Mouse (Mus musculus): Measurements from ENCODE around the gene Trio. TPM values are rescaled to one million over a fixed set of nuclear protein-coding genes. Genes with fewer than 3 reads are reported as not detected.

The Trio gene
- polyA plus RNA-seq, 1 experiment from 2014 or later: 16.2 TPM

- Histone ChIP-seq H3K4me3 (no peak overlapping the region), H3K9ac (no peak overlapping the region), H3K4me1 (replicated peaks) (peaks cover 34% of the 10 kb centered on the region), H3K4me2 (no peak overlapping the region), H3K36me3 (peaks cover 15% of the 10 kb centered on the region), H3K27ac (no peak overlapping the region), H3K9me3 (replicated peaks) (no peaks in the 10 kb centered on the region), H3K27me3 (no peaks in the 10 kb centered on the region)
- WGBS: 91% methylated on average over 16 of the region's 16 CpGs
- ATAC-seq (replicated peaks; ENCODE audit: insufficient number of reproducible peaks, insufficient read depth, low FRiP score, low read depth): no peak
Measured at GRCm38 (mm10) chr15:27873747-27874320, 151.8 kb downstream of the Trio start.

- Histone ChIP-seq H3K4me1 (replicated peaks) (peaks cover 29% of the 10 kb centered on the region), H3K36me3 (peaks cover 13% of the 10 kb centered on the region), H3K4me2 (no peak overlapping the region), H3K27ac (peak overlapping the region; percentile 67), H3K27me3 (no peaks in the 10 kb centered on the region), H3K4me3 (no peak overlapping the region), H3K9me3 (replicated peaks) (no peaks in the 10 kb centered on the region), H3K9ac (no peak overlapping the region)
- WGBS: 66% methylated on average over 2 of the region's 2 CpGs
- no peak for ATAC-seq (replicated peaks; ENCODE audit: insufficient number of reproducible peaks, insufficient read depth, low FRiP score, low read depth)
Measured at GRCm38 (mm10) chr15:27872286-27872685, 153.4 kb downstream of the Trio start.

GRCm38 (mm10) chr15:27871708-27872107, 153.9 kb downstream of the Trio start:
- Histone ChIP-seq H3K9ac (no peak overlapping the region), H3K27ac (peak overlapping the region; percentile 67), H3K36me3 (peaks cover 10% of the 10 kb centered on the region), H3K4me3 (no peak overlapping the region), H3K27me3 (no peaks in the 10 kb centered on the region), H3K4me2 (no peak overlapping the region), H3K9me3 (replicated peaks) (no peaks in the 10 kb centered on the region), H3K4me1 (replicated peaks) (peaks cover 26% of the 10 kb centered on the region)
- peak; percentile 75 for ATAC-seq (replicated peaks; ENCODE audit: insufficient number of reproducible peaks, insufficient read depth, low FRiP score, low read depth)
- 52% methylated on average over 10 of the region's 10 CpGs for WGBS

- peak overlapping the region; percentile 67 for H3K27ac ChIP-seq
- 81% methylated on average over 13 of the region's 13 CpGs for WGBS
Measured at GRCm38 (mm10) chr15:27871260-27871659, 154.4 kb downstream of the Trio start.

GRCm38 (mm10) chr15:27869001-27869400, 156.6 kb downstream of the Trio start:
- no peak overlapping the region for H3K27ac ChIP-seq
- no peaks in the 10 kb centered on the region for H3K9me3 ChIP-seq (replicated peaks)
- H3K36me3 ChIP-seq: peaks cover 15% of the 10 kb centered on the region
- no peak overlapping the region for H3K4me3 ChIP-seq
- H3K9ac ChIP-seq: no peak overlapping the region
- H3K4me2 ChIP-seq: no peak overlapping the region
- ATAC-seq (replicated peaks; ENCODE audit: insufficient number of reproducible peaks, insufficient read depth, low FRiP score, low read depth): no peak
- H3K27me3 ChIP-seq: no peaks in the 10 kb centered on the region
- peaks cover 21% of the 10 kb centered on the region for H3K4me1 ChIP-seq (replicated peaks)
- WGBS: 75% methylated on average over 4 of the region's 4 CpGs

More at GRCm38 (mm10) chr15:27871260-27871659, 154.4 kb downstream of the Trio start:
- no peak overlapping the region for H3K4me3 ChIP-seq
- ATAC-seq (replicated peaks; ENCODE audit: insufficient number of reproducible peaks, insufficient read depth, low FRiP score, low read depth): no peak
- H3K36me3 ChIP-seq: peaks cover 10% of the 10 kb centered on the region
- H3K4me1 ChIP-seq (replicated peaks): peaks cover 22% of the 10 kb centered on the region
- no peaks in the 10 kb centered on the region for H3K27me3 ChIP-seq
- no peak overlapping the region for H3K4me2 ChIP-seq
- H3K9me3 ChIP-seq (replicated peaks): no peaks in the 10 kb centered on the region
- H3K9ac ChIP-seq: no peak overlapping the region

GRCm38 (mm10) chr15:27867831-27868230, 157.8 kb downstream of the Trio start:
- WGBS: 82% methylated on average over 7 of the region's 7 CpGs
- no peak for ATAC-seq (replicated peaks; ENCODE audit: insufficient number of reproducible peaks, insufficient read depth, low FRiP score, low read depth)
- Histone ChIP-seq H3K9me3 (replicated peaks) (no peaks in the 10 kb centered on the region), H3K9ac (no peak overlapping the region), H3K4me3 (no peak overlapping the region), H3K27me3 (no peaks in the 10 kb centered on the region), H3K4me1 (replicated peaks) (peaks cover 21% of the 10 kb centered on the region), H3K27ac (no peak overlapping the region), H3K4me2 (no peak overlapping the region), H3K36me3 (peaks cover 18% of the 10 kb centered on the region)

GRCm38 (mm10) chr15:27866471-27866870, 159.2 kb downstream of the Trio start:
- no peak for ATAC-seq (replicated peaks; ENCODE audit: insufficient number of reproducible peaks, insufficient read depth, low FRiP score, low read depth)
- Histone ChIP-seq H3K9me3 (replicated peaks) (no peaks in the 10 kb centered on the region), H3K4me1 (replicated peaks) (peaks cover 13% of the 10 kb centered on the region), H3K36me3 (peaks cover 22% of the 10 kb centered on the region), H3K27me3 (no peaks in the 10 kb centered on the region), H3K4me3 (no peak overlapping the region), H3K4me2 (no peak overlapping the region), H3K9ac (no peak overlapping the region), H3K27ac (no peak overlapping the region)
- WGBS: 90% methylated on average over 4 of the region's 4 CpGs

- WGBS: 73% methylated on average over 6 of the region's 6 CpGs
- no peaks in the 10 kb centered on the region for H3K27me3 ChIP-seq
- no peak for ATAC-seq (replicated peaks; ENCODE audit: insufficient number of reproducible peaks, insufficient read depth, low FRiP score, low read depth)
Measured at GRCm38 (mm10) chr15:27866053-27866452, 159.6 kb downstream of the Trio start.

GRCm38 (mm10) chr15:27864397-27864796, 161.3 kb downstream of the Trio start:
- WGBS: 83% methylated on average over 6 of the region's 6 CpGs
- Histone ChIP-seq H3K27ac (no peak overlapping the region), H3K4me2 (no peak overlapping the region), H3K9ac (no peak overlapping the region), H3K27me3 (no peaks in the 10 kb centered on the region), H3K4me1 (replicated peaks) (peaks cover 13% of the 10 kb centered on the region), H3K9me3 (replicated peaks) (no peaks in the 10 kb centered on the region), H3K4me3 (no peak overlapping the region), H3K36me3 (peaks cover 19% of the 10 kb centered on the region; the same call in 1 of the 2 replicates)
- ATAC-seq (replicated peaks; ENCODE audit: insufficient number of reproducible peaks, insufficient read depth, low FRiP score, low read depth): no peak

More at GRCm38 (mm10) chr15:27866053-27866452, 159.6 kb downstream of the Trio start:
- H3K4me2 ChIP-seq: no peak overlapping the region
- no peak overlapping the region for H3K27ac ChIP-seq
- H3K4me3 ChIP-seq: no peak overlapping the region
- peaks cover 9% of the 10 kb centered on the region for H3K4me1 ChIP-seq (replicated peaks)
- H3K36me3 ChIP-seq: peaks cover 26% of the 10 kb centered on the region
- no peaks in the 10 kb centered on the region for H3K9me3 ChIP-seq (replicated peaks)
- no peak overlapping the region for H3K9ac ChIP-seq

- Histone ChIP-seq H3K36me3 (peaks cover 19% of the 10 kb centered on the region; the same call in 1 of the 2 replicates), H3K4me1 (replicated peaks) (peaks cover 18% of the 10 kb centered on the region), H3K27me3 (no peaks in the 10 kb centered on the region), H3K9ac (no peak overlapping the region), H3K4me3 (no peak overlapping the region), H3K27ac (no peak overlapping the region), H3K4me2 (no peak overlapping the region), H3K9me3 (replicated peaks) (no peaks in the 10 kb centered on the region)
- 82% methylated on average over 11 of the region's 11 CpGs for WGBS
- no peak for ATAC-seq (replicated peaks; ENCODE audit: insufficient number of reproducible peaks, insufficient read depth, low FRiP score, low read depth)
Measured at GRCm38 (mm10) chr15:27862949-27863348, 162.7 kb downstream of the Trio start.

- Histone ChIP-seq H3K27me3 (no peaks in the 10 kb centered on the region), H3K4me3 (no peak overlapping the region), H3K36me3 (peaks cover 15% of the 10 kb centered on the region; the same call in 1 of the 2 replicates), H3K4me1 (replicated peaks) (peaks cover 41% of the 10 kb centered on the region), H3K9ac (no peak overlapping the region), H3K4me2 (no peak overlapping the region), H3K27ac (no peak overlapping the region), H3K9me3 (replicated peaks) (no peaks in the 10 kb centered on the region)
- 87% methylated on average over 14 of the region's 14 CpGs for WGBS
- ATAC-seq (replicated peaks; ENCODE audit: insufficient number of reproducible peaks, insufficient read depth, low FRiP score, low read depth): no peak
Measured at GRCm38 (mm10) chr15:27860439-27860838, 165.2 kb downstream of the Trio start.

GRCm38 (mm10) chr15:27859590-27859989, 166.1 kb downstream of the Trio start:
- H3K4me1 ChIP-seq (replicated peaks): peaks cover 41% of the 10 kb centered on the region
- H3K36me3 ChIP-seq: peaks cover 19% of the 10 kb centered on the region; the same call in 1 of the 2 replicates
- WGBS: 65% methylated on average over 1 of the region's 1 CpGs
- no peaks in the 10 kb centered on the region for H3K27me3 ChIP-seq
- H3K9ac ChIP-seq: no peak overlapping the region
- no peak overlapping the region for H3K4me3 ChIP-seq
- no peak for ATAC-seq (replicated peaks; ENCODE audit: insufficient number of reproducible peaks, insufficient read depth, low FRiP score, low read depth)
- H3K4me2 ChIP-seq: no peak overlapping the region
- H3K27ac ChIP-seq: peak overlapping the region; percentile 46
- no peaks in the 10 kb centered on the region for H3K9me3 ChIP-seq (replicated peaks)
